Mouse (Mus musculus): ENCODE data around the gene Pygo1. TPM values are rescaled to one million over a fixed set of nuclear protein-coding genes. Genes with fewer than 3 reads are reported as not detected.

Gene Pygo1
- polyA plus RNA-seq, 1 experiment from 2014 or later: 0.08 TPM

DNA sequence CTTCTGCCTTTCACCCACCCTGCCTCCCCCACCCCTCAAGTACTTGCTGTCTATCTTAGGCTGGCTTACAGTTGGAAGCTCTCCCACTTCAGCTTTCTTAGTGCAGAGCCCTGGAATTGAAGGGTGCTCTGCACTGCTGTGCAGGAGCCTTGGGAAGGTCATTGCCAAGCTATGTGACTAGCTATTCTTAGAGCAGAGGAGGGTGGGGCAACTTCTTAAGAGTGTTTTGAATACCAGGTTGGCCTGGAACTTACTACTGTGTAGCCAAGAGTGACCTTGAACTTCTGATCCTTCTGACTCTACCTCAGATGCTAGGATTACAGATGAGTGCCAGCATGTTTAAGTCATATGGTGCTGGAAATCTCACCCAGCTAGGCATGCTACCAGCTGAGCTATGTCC is 70.7 kb downstream of the Pygo1 start:
- no peaks in the 10 kb centered on the region for H3K27me3 ChIP-seq (ENCODE audit: control insufficient read depth, insufficient read depth, low read depth, low read length)

DNA sequence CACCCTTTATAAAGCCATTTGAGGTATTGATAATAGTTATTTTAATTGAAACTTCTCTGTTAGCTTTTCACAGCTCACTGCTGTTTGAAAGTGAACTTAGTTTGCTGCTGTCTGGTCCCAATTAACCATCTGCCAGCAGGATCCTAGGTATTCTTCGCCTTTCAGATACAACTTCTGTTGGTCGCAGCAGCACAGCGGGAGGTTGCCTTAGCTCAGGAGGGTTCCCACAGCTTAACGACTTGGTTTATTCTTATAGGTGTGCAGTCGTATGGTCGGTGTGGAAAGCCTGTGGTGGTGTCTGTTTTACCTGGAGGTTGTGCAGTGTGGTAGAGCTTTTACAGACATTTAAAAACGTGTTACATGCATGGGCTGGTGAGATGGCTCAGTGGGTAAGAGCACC is 71.4 kb downstream of the Pygo1 start:
- 63% methylated on average over 7 of the region's 7 CpGs for WGBS (ENCODE audit: insufficient replicate concordance)
- H3K4me1 ChIP-seq (ENCODE audit: control insufficient read depth, low read depth, low read length): no peaks in the 10 kb centered on the region

More for the DNA sequence above, 70.7 kb downstream of the Pygo1 start:
- Histone ChIP-seq H3K4me3 (ENCODE audit: low read depth, low read length) (no peak overlapping the region), H3K9ac (ENCODE audit: low read depth, low read length) (no peak overlapping the region), H3K9me3 (replicated peaks; ENCODE audit: control insufficient read depth, low read length) (no peaks in the 10 kb centered on the region), H3K27ac (ENCODE audit: low read length) (no peak overlapping the region), H3K36me3 (ENCODE audit: control insufficient read depth, insufficient read depth) (no peaks in the 10 kb centered on the region), H3K4me1 (ENCODE audit: control insufficient read depth, low read depth, low read length) (no peaks in the 10 kb centered on the region), H3K4me2 (ENCODE audit: low read depth, low read length) (no peak overlapping the region)
- no peak for ATAC-seq (ENCODE audit: low read depth)

DNA sequence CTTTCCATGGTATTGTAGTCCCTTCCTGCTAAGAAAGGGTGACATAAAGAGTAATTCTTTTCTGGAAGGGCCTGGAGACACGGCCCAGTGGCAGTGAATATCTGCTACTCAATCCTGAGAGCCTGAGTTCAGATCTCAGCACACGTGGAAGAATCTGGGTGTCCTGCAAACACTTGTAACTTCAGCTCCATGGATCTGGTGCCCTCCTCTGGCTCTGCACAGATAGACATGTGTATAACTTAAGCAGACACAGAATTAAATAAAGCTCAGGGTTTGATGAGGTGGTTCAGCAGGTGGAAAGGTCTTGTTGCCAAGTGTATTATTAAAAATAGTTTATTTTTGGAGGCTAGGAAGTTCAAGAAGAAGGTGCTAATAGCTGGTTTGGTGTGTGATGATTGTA is 75.0 kb downstream of the Pygo1 start:
- 57% methylated on average over 2 of the region's 2 CpGs for WGBS (ENCODE audit: insufficient replicate concordance)
- Histone ChIP-seq H3K36me3 (ENCODE audit: control insufficient read depth, insufficient read depth) (no peaks in the 10 kb centered on the region; the same call in 1 of the 2 replicates), H3K27me3 (ENCODE audit: control insufficient read depth, insufficient read depth, low read depth, low read length) (no peaks in the 10 kb centered on the region), H3K4me2 (ENCODE audit: low read depth, low read length) (no peak overlapping the region), H3K9ac (ENCODE audit: low read depth, low read length) (no peak overlapping the region), H3K9me3 (replicated peaks; ENCODE audit: control insufficient read depth, low read length) (no peaks in the 10 kb centered on the region), H3K4me1 (ENCODE audit: control insufficient read depth, low read depth, low read length) (no peaks in the 10 kb centered on the region; the same call in 1 of the 2 replicates), H3K4me3 (ENCODE audit: low read depth, low read length) (no peak overlapping the region), H3K27ac (ENCODE audit: low read length) (no peak overlapping the region)
- no peak for ATAC-seq (ENCODE audit: low read depth)

More for the DNA sequence above, 71.4 kb downstream of the Pygo1 start:
- ATAC-seq (ENCODE audit: low read depth): no peak
- no peaks in the 10 kb centered on the region for H3K36me3 ChIP-seq (ENCODE audit: control insufficient read depth, insufficient read depth)
- H3K4me2 ChIP-seq (ENCODE audit: low read depth, low read length): no peak overlapping the region
- H3K4me3 ChIP-seq (ENCODE audit: low read depth, low read length): no peak overlapping the region
- no peak overlapping the region for H3K27ac ChIP-seq (ENCODE audit: low read length)
- no peaks in the 10 kb centered on the region for H3K9me3 ChIP-seq (replicated peaks; ENCODE audit: control insufficient read depth, low read length)
- no peak overlapping the region for H3K9ac ChIP-seq (ENCODE audit: low read depth, low read length)
- H3K27me3 ChIP-seq (ENCODE audit: control insufficient read depth, insufficient read depth, low read depth, low read length): no peaks in the 10 kb centered on the region

DNA sequence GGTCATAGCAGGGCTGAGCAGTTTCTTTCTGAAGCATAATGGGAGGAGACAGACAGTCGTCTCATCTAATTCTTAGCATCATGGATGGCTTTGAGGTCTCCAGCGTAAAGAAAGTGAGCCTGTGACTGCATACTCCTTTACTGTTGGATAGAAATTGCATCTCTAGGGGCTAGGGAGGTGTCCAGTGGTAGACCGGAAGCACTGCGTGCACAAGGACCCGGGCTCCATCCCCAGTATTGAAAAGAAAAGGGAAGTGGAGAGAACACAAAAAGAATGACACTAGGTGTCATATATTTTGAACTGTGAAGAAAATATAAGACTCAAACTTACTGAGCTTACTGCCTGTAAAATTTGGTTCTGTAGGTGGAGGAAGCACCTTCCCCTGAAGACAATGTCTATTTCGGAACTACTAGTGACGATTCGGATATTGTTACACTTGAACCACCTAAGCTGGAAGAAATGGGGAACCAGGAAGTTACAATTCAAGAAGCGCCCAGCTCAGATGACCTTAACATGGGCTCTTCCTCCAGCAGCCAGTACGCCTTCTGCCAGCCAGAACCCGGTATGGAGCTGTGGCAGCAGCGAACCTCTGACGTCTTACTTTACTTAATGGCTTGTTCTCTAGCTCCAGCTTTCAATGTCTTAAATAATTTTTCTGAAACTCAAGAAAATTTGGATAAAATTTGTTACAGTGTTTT is 76.0 kb downstream of the Pygo1 start:
- 56% methylated on average over 13 of the region's 13 CpGs for WGBS (ENCODE audit: insufficient replicate concordance)
- peak overlapping the region; percentile 24 for H3K27ac ChIP-seq (ENCODE audit: low read length)
- no peak overlapping the region for H3K9ac ChIP-seq (ENCODE audit: low read depth, low read length)
- no peaks in the 10 kb centered on the region for H3K27me3 ChIP-seq (ENCODE audit: control insufficient read depth, insufficient read depth, low read depth, low read length)
- H3K4me1 ChIP-seq (ENCODE audit: control insufficient read depth, low read depth, low read length): no peaks in the 10 kb centered on the region; the same call in 1 of the 2 replicates
- no peak overlapping the region for H3K4me3 ChIP-seq (ENCODE audit: low read depth, low read length)
- H3K36me3 ChIP-seq (ENCODE audit: control insufficient read depth, insufficient read depth): no peaks in the 10 kb centered on the region; the same call in 1 of the 2 replicates
- ATAC-seq (ENCODE audit: low read depth): no peak
- H3K9me3 ChIP-seq (replicated peaks; ENCODE audit: control insufficient read depth, low read length): no peaks in the 10 kb centered on the region
- no peak overlapping the region for H3K4me2 ChIP-seq (ENCODE audit: low read depth, low read length)

Other genes starting within 250 kb of the Pygo1 start
- gene Prtg, start 118.8 kb upstream of the Pygo1 start, polyA plus RNA-seq (2015; fragmentation: Nextera tagmentation; extraction: Ambion mirVana): 0.11 and 0.26 TPM in 2 replicates
- gene Dyx1c1, start 33.1 kb downstream of the Pygo1 start, polyA plus RNA-seq (2015; fragmentation: Nextera tagmentation; extraction: Ambion mirVana): 0.05 and 0.06 TPM in 2 replicates
- not detected in 2 replicates for gene Gm44503, start 33.2 kb downstream of the Pygo1 start, polyA plus RNA-seq (2015; fragmentation: Nextera tagmentation; extraction: Ambion mirVana)
- 2.2 and 2.5 TPM in 2 replicates for gene Ccpg1os, start 59.7 kb downstream of the Pygo1 start, polyA plus RNA-seq (2015; fragmentation: Nextera tagmentation; extraction: Ambion mirVana)
- 11.3 and 13.3 TPM in 2 replicates for gene Ccpg1, start 59.8 kb downstream of the Pygo1 start, polyA plus RNA-seq (2015; fragmentation: Nextera tagmentation; extraction: Ambion mirVana)
- gene Pigb, start 114.7 kb downstream of the Pygo1 start, polyA plus RNA-seq (2015; fragmentation: Nextera tagmentation; extraction: Ambion mirVana): 4.7 and 5.0 TPM in 2 replicates
- 6.7 and 6.8 TPM in 2 replicates for gene Rab27a, start 119.2 kb downstream of the Pygo1 start, polyA plus RNA-seq (2015; fragmentation: Nextera tagmentation; extraction: Ambion mirVana)
- 0.05 and 0.08 TPM in 2 replicates for gene Khdc3, start 176.2 kb downstream of the Pygo1 start, polyA plus RNA-seq (2015; fragmentation: Nextera tagmentation; extraction: Ambion mirVana)
- not detected in 2 replicates for gene Gm20509, start 176.8 kb downstream of the Pygo1 start, polyA plus RNA-seq (2015; fragmentation: Nextera tagmentation; extraction: Ambion mirVana)
- gene Rsl24d1, start 187.8 kb downstream of the Pygo1 start, polyA plus RNA-seq (2015; fragmentation: Nextera tagmentation; extraction: Ambion mirVana): 33.3 and 34.9 TPM in 2 replicates